Comparison of ENCODE assay signal across 8 mouse cellular contexts in the genomic region with DNA sequence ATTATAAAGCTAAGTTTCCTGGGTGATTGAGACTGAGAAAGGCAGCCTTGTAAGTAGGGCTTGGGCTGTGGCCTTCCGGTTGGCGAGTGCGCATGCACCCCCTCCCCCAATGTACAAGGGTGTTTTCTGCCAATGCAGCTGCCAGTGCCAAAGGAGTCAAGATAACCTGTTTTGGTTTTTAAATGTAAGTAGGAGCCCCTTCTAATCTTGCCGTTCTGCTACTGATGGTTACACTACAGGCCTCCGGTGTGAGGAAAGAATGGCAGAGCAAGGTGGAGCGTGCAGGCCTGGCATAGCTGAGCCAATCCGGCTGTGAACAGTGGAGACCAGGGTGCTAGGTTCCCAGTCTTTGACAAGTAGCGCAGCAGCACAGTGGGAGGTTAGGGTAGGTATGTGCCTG. TPM values are rescaled to one million over a fixed set of nuclear protein-coding genes. Genes with fewer than 3 reads are reported as not detected.
DNase-seq lines count a peak whose midpoint lies in the region; ATAC-seq and TF ChIP-seq lines count a peak whose summit lies in the region.

No protein-coding gene starts in this region.

- H3K4me2 ChIP-seq in embryonic facial prominence, embryonic 14.5 days (ENCODE audit: low read depth, low read length): peak overlapping the region; percentile 98
- peak overlapping the region; percentile 77 for H3K4me2 ChIP-seq in midbrain, embryonic 14.5 days (ENCODE audit: low read length)
- H3K4me2 ChIP-seq in lung, postnatal 0 days (replicated peaks; ENCODE audit: low read depth, low read length): no peak overlapping the region
- H3K4me2 ChIP-seq in intestine, embryonic 16.5 days (ENCODE audit: low read depth, low read length): no peak overlapping the region

- no peak for TF ChIP-seq EP300 in heart, adult 2 months (IDR thresholded peaks at IDR 0.05; ENCODE audit: insufficient read depth, low read depth, low read length)
- TF ChIP-seq EP300 in lung, postnatal 0 days (IDR thresholded peaks at IDR 0.05): no peak

- H3K9me3 ChIP-seq in embryonic facial prominence, embryonic 14.5 days (ENCODE audit: control insufficient read depth, low read length): no peaks in the 10 kb centered on the region
- H3K9me3 ChIP-seq in midbrain, embryonic 14.5 days (ENCODE audit: control insufficient read depth, low read length): no peaks in the 10 kb centered on the region
- no peaks in the 10 kb centered on the region for H3K9me3 ChIP-seq in lung, postnatal 0 days (ENCODE audit: low read length)
- no peaks in the 10 kb centered on the region for H3K9me3 ChIP-seq in intestine, embryonic 16.5 days (ENCODE audit: control insufficient read depth, low read length)

- H3K36me3 ChIP-seq in embryonic facial prominence, embryonic 14.5 days (ENCODE audit: control insufficient read depth, insufficient read depth, low read length): no peaks in the 10 kb centered on the region
- peaks cover 7% of the 10 kb centered on the region; the same call in 1 of the 2 replicates for H3K36me3 ChIP-seq in midbrain, embryonic 14.5 days (ENCODE audit: control insufficient read depth, insufficient read depth, low read length)
- H3K36me3 ChIP-seq in heart, adult 2 months (ENCODE audit: control insufficient read depth, insufficient read depth, low read length): no peaks in the 10 kb centered on the region
- H3K36me3 ChIP-seq in lung, postnatal 0 days (ENCODE audit: insufficient read depth, low read length): no peaks in the 10 kb centered on the region
- H3K36me3 ChIP-seq in intestine, embryonic 16.5 days (ENCODE audit: control insufficient read depth, insufficient read depth, low read length): no peaks in the 10 kb centered on the region

- intact Hi-C loops in heart, adult 2 months (cut with DNase I): loop anchor here (5.0 kb wide), 2 partner anchors 202 to 557 kb away; no protein-coding TSS in a partner anchor

- peaks cover 50% of the 10 kb centered on the region for H3K27me3 ChIP-seq in embryonic facial prominence, embryonic 14.5 days (replicated peaks; ENCODE audit: control insufficient read depth, insufficient read depth, low read length)
- no peaks in the 10 kb centered on the region for H3K27me3 ChIP-seq in midbrain, embryonic 14.5 days (ENCODE audit: control insufficient read depth, insufficient read depth, low read length)
- H3K27me3 ChIP-seq in heart, adult 2 months (ENCODE audit: control insufficient read depth, insufficient read depth, low read length): peaks cover 14% of the 10 kb centered on the region
- peaks cover 32% of the 10 kb centered on the region for H3K27me3 ChIP-seq in lung, postnatal 0 days (replicated peaks; ENCODE audit: insufficient read depth, low read length)
- peaks cover 47% of the 10 kb centered on the region for H3K27me3 ChIP-seq in intestine, embryonic 16.5 days (replicated peaks; ENCODE audit: control insufficient read depth, insufficient read depth, low read length)

- TF ChIP-seq POLR2A in heart, adult 2 months (IDR thresholded peaks at IDR 0.05; ENCODE audit: insufficient read depth, low read depth, low read length): no peak

- ATAC-seq in embryonic facial prominence, embryonic 14.5 days (ENCODE audit: low read depth): no peak
- no peak for ATAC-seq in midbrain, embryonic 14.5 days (ENCODE audit: low FRiP score, low TSS enrichment)
- ATAC-seq in erythroid progenitor cell, adult 5-6 weeks (replicated peaks; ENCODE audit: low FRiP score, poor library complexity, severe bottlenecking): no peak
- no peak for ATAC-seq in lung, postnatal 0 days
- no peak for ATAC-seq in intestine, embryonic 16.5 days

- 71% methylated on average over 8 of the region's 8 CpGs for WGBS in embryonic facial prominence, embryonic 14.5 days
- 45% methylated on average over 8 of the region's 8 CpGs for WGBS in midbrain, embryonic 14.5 days
- 80% methylated on average over 8 of the region's 8 CpGs for WGBS in heart, adult 2 months
- WGBS in lung, postnatal 0 days: 82% methylated on average over 8 of the region's 8 CpGs
- 84% methylated on average over 8 of the region's 8 CpGs for WGBS in intestine, embryonic 16.5 days

- H3K4me3 ChIP-seq in embryonic facial prominence, embryonic 14.5 days (ENCODE audit: low read depth, low read length): peak overlapping the region; percentile 59
- H3K4me3 ChIP-seq in midbrain, embryonic 14.5 days (replicated peaks; ENCODE audit: low read depth, low read length): peak overlapping the region; percentile 77
- H3K4me3 ChIP-seq in heart, adult 2 months: no peak overlapping the region
- H3K4me3 ChIP-seq in lung, postnatal 0 days (ENCODE audit: low read depth, low read length): no peak overlapping the region
- no peak overlapping the region for H3K4me3 ChIP-seq in intestine, embryonic 16.5 days (ENCODE audit: low read length)

- no peak for TF ChIP-seq CTCF in heart, adult 2 months (IDR thresholded peaks at IDR 0.05)
- TF ChIP-seq CTCF in lung, postnatal 0 days (IDR thresholded peaks at IDR 0.05): no peak

- no peak overlapping the region for H3K27ac ChIP-seq in embryonic facial prominence, embryonic 14.5 days (replicated peaks; ENCODE audit: low read depth, low read length)
- H3K27ac ChIP-seq in midbrain, embryonic 14.5 days (replicated peaks; ENCODE audit: low read depth, low read length): peak overlapping the region; percentile 57
- no peak overlapping the region for H3K27ac ChIP-seq in heart, adult 2 months
- no peak overlapping the region for H3K27ac ChIP-seq in lung, postnatal 0 days (ENCODE audit: low read length)
- H3K27ac ChIP-seq in intestine, embryonic 16.5 days (ENCODE audit: low read length): no peak overlapping the region

- H3K9ac ChIP-seq in embryonic facial prominence, embryonic 14.5 days (ENCODE audit: low read depth, low read length): no peak overlapping the region
- H3K9ac ChIP-seq in midbrain, embryonic 14.5 days (replicated peaks; ENCODE audit: low read length): peak overlapping the region; percentile 92
- no peak overlapping the region for H3K9ac ChIP-seq in heart, adult 2 months (ENCODE audit: low read depth, low read length)
- H3K9ac ChIP-seq in lung, postnatal 0 days (replicated peaks; ENCODE audit: low read depth): no peak overlapping the region
- no peak overlapping the region for H3K9ac ChIP-seq in intestine, embryonic 16.5 days (ENCODE audit: low read depth, low read length)

- peaks cover 6% of the 10 kb centered on the region for H3K4me1 ChIP-seq in embryonic facial prominence, embryonic 14.5 days (ENCODE audit: control insufficient read depth, insufficient read depth, low read length)
- peaks cover 34% of the 10 kb centered on the region for H3K4me1 ChIP-seq in midbrain, embryonic 14.5 days (ENCODE audit: control insufficient read depth, insufficient read depth, low read length)
- no peaks in the 10 kb centered on the region for H3K4me1 ChIP-seq in heart, adult 2 months (ENCODE audit: control insufficient read depth, insufficient read depth, low read length)
- no peaks in the 10 kb centered on the region for H3K4me1 ChIP-seq in lung, postnatal 0 days (ENCODE audit: insufficient read depth, low read depth, low read length)
- peaks cover 10% of the 10 kb centered on the region for H3K4me1 ChIP-seq in intestine, embryonic 16.5 days (ENCODE audit: control insufficient read depth, insufficient read depth, low read length)

- H3K79me2 ChIP-seq in heart, adult 2 months (replicated peaks; ENCODE audit: control insufficient read depth, insufficient read depth, low read length): no peaks in the 10 kb centered on the region

- DNase-seq in cerebellum, adult 18-20 months: peak; percentile 60 to 72
- DNase-seq in embryonic facial prominence, embryonic 14.5 days (ENCODE audit: low spot score): no peak
- peak; percentile 55 for DNase-seq in layer of hippocampus, adult 11-12 months (ENCODE audit: low spot score)
- DNase-seq in midbrain, embryonic 14.5 days: peak; percentile 65
- no peak for DNase-seq in heart, adult 2 months
- DNase-seq in lung, postnatal 0 days (ENCODE audit: low spot score): no peak

RNA-seq across cellular contexts. Expression of gene Ntrk2, which starts 3.6 kb away (rescaled TPM):
- polyA plus RNA-seq in embryonic facial prominence, embryonic 14.5 days (2014; fragmentation: Nextera tagmentation; extraction: Ambion mirVana): 43.9 and 46.3 TPM in 2 replicates
- polyA plus RNA-seq in midbrain, embryonic 14.5 days (2014; fragmentation: Nextera tagmentation; extraction: Ambion mirVana): 96.7 and 100 TPM in 2 replicates
- total RNA-seq in erythroid progenitor cell, adult 5-6 weeks (2015; ENCODE audit: low replicate concordance): not detected in 2 replicates
- total RNA-seq in erythroid progenitor cell, adult 5-6 weeks (2017; ENCODE audit: low replicate concordance): not detected in 2 replicates
- total RNA-seq in heart, adult 2 months (2021): 1 to 10 TPM in 1 of 2 experiments, under 1 TPM in 1; 0.91 to 1.8 TPM
- 2.6 and 4.6 TPM in 2 replicates for polyA plus RNA-seq in heart, adult 2 months (2012; rRNA removed)
- 2.9 and 3.3 TPM in 2 replicates for polyA plus RNA-seq in lung, postnatal 0 days (2015; fragmentation: Nextera tagmentation; extraction: Ambion mirVana)
- polyA plus RNA-seq in intestine, embryonic 16.5 days (2015; fragmentation: Nextera tagmentation; extraction: Ambion mirVana): 0.87 and 1.0 TPM in 2 replicates

Comparison
In these comparisons a context has a peak if more than half of its experiments do, and no peak if none do; other contexts are left out.
1. DNase-seq: peak in cerebellum, adult 18-20 months (2 of 2), layer of hippocampus, adult 11-12 months (single experiment) and midbrain, embryonic 14.5 days (single experiment); none in embryonic facial prominence, embryonic 14.5 days (single experiment), heart, adult 2 months (0 of 2) and lung, postnatal 0 days (single experiment).
2. H3K4me2 ChIP-seq: peak in embryonic facial prominence, embryonic 14.5 days (single experiment) and midbrain, embryonic 14.5 days (single experiment); none in lung, postnatal 0 days (single experiment) and intestine, embryonic 16.5 days (single experiment).
3. H3K4me3 ChIP-seq: peak in embryonic facial prominence, embryonic 14.5 days (single experiment) and midbrain, embryonic 14.5 days (single experiment); none in heart, adult 2 months (single experiment), lung, postnatal 0 days (single experiment) and intestine, embryonic 16.5 days (single experiment).